Mouse (Mus musculus) forebrain, embryonic 14.5 days (tissue): ENCODE data around the gene Pkp2. TPM values are rescaled to one million over a fixed set of nuclear protein-coding genes. Genes with fewer than 3 reads are reported as not detected.
A peak's percentile ranks its signal among the peaks of the same experiment; 100 is the strongest.
"Not testable (repeated sequence)": the region's sequence is repeated elsewhere in the genome, so short reads cannot be mapped to it uniquely, and the experiment has no call there.

Source experiments
- ATAC-seq: fragments of 200-750 bp; cut with Nextera tagmentation; 2 replicates; pipeline ENCODE4 v1.8.0; 2017; ENCODE audit warnings: mild to moderate bottlenecking, moderate library complexity
- DNase-seq: peaks from one replicate; pipeline ENCODE4 v3.0.0-alpha.2; 2015; ENCODE audit warnings: low spot score
- H3K27ac ChIP-seq: fragments of 300-500 bp; sonication (generic); 2 replicates; pipeline ENCODE4 v1.5.1; 2014; ENCODE audit warnings: low read depth, mild to moderate bottlenecking, control low read depth, low read length, moderate library complexity
- H3K27me3 ChIP-seq: fragments of 300-500 bp; sonication (generic); replicated peaks from 2 replicates; pipeline ENCODE4 v1.6.1; 2014; ENCODE audit warnings: low read length, control low read depth, mixed read lengths; ENCODE audit not compliant: control insufficient read depth, insufficient read depth
- H3K36me3 ChIP-seq: fragments of 300-500 bp; sonication (generic); 2 replicates; pipeline ENCODE4 v1.6.1; 2014; ENCODE audit warnings: low read length, control low read depth; ENCODE audit not compliant: control insufficient read depth, insufficient read depth
- H3K4me1 ChIP-seq: fragments of 300-500 bp; sonication (generic); 2 replicates; pipeline ENCODE4 v1.6.1; 2014; ENCODE audit warnings: antibody characterized with exemption, low read length, control low read depth; ENCODE audit not compliant: control insufficient read depth, insufficient read depth
- H3K4me2 ChIP-seq: fragments of 300-500 bp; sonication (generic); 2 replicates; pipeline ENCODE4 v1.6.1; 2014; ENCODE audit warnings: mild to moderate bottlenecking, control low read depth, low read length
- H3K4me3 ChIP-seq: fragments of 300-500 bp; sonication (generic); 2 replicates; pipeline ENCODE4 v1.5.1; 2014; ENCODE audit warnings: low read depth, low read length, control low read depth
- H3K9ac ChIP-seq: fragments of 300-500 bp; sonication (generic); 2 replicates; pipeline ENCODE4 v1.6.1; 2014; ENCODE audit warnings: mild to moderate bottlenecking, low read length, control low read depth, moderate library complexity
- H3K9me3 ChIP-seq: fragments of 300-500 bp; sonication (generic); replicated peaks from 2 replicates; pipeline ENCODE4 v1.6.1; 2016; ENCODE audit warnings: low read length, control low read depth, mixed read lengths; ENCODE audit not compliant: control insufficient read depth
- WGBS: fragments of 180-500 bp; shearing (Covaris S2); extraction: QIAGEN DNeasy Blood & Tissue Kit; methylation state at CpG from one replicate; pipeline ENCODE4 v1.1.7; 2014; 5-methylcytosine and 5-hydroxymethylcytosine counted together
- polyA plus RNA-seq: library from polyadenylated mRNA; unstranded; fragments of >200 nt; fragmentation: Nextera tagmentation; extraction: Ambion mirVana; gene quantifications from 2 replicates; pipeline ENCODE4 v1.2.1, GENCODE M21; 2014

The Pkp2 gene
- polyA plus RNA-seq, 1 experiment from 2014 or later = 0.84 TPM

DNA sequence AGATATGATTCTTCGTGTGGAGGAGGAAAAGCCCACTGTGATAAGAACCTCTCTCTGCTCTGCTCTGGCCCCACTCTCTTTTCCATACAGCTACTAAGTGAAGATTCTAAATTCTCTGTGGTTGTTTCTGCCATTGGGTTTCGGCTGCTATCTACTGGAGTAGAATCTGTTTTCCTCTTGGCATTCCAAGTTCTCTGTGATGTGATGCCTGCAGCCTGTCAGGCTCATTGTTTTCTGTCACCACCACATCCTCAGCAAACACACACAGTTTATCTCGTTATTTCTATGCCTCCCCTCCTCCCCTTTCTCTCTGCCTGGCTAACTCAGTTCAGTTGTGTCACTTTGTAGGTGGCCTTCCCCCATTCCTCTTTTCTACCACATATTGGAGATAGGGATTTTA, 6.7 kb downstream of the Pkp2 start:
- 43% methylated on average over 3 of the region's 3 CpGs for WGBS
- Histone ChIP-seq H3K9me3 (no peaks in the 10 kb centered on the region), H3K9ac (no peak overlapping the region), H3K36me3 (no peaks in the 10 kb centered on the region), H3K4me2 (no peak overlapping the region), H3K27me3 (0 out of 2 replicates have a peak, but pooled peaks cover 8% of the 10 kb centered on the region), H3K4me3 (no peak overlapping the region), H3K4me1 (no peaks in the 10 kb centered on the region), H3K27ac (no peak overlapping the region)
- no peak for DNase-seq
- ATAC-seq = no peak

DNA sequence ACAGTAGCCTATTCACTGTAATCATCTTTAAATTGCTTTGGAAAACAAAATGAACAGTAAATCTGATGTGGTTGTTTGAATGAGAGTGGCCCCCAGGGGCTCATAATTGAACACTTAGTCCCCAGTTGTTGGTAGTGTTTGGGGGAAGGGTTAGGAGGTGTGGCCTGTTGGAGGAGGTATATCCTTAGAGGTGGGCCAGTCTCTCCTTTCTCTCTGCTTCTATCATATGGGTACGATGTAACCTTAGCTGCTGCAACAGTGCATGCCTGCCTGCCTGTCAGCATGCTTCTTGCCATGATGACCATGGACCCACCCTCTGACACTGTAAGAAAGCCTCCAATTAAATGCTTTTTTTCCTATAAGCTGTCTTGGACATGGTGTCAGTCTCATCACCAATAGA, 9.5 kb downstream of the Pkp2 start:
- DNase-seq (no peak), ATAC-seq (no peak)
- H3K9me3 ChIP-seq = no peaks in the 10 kb centered on the region
- H3K27me3 ChIP-seq = no peaks in the 10 kb centered on the region
- no peaks in the 10 kb centered on the region for H3K36me3 ChIP-seq
- H3K4me3 ChIP-seq = no peak overlapping the region
- no peak overlapping the region for H3K27ac ChIP-seq
- WGBS = 73% methylated on average over 1 of the region's 1 CpGs
- H3K4me1 ChIP-seq = no peaks in the 10 kb centered on the region
- H3K4me2 ChIP-seq = no peak overlapping the region
- H3K9ac ChIP-seq = no peak overlapping the region

DNA sequence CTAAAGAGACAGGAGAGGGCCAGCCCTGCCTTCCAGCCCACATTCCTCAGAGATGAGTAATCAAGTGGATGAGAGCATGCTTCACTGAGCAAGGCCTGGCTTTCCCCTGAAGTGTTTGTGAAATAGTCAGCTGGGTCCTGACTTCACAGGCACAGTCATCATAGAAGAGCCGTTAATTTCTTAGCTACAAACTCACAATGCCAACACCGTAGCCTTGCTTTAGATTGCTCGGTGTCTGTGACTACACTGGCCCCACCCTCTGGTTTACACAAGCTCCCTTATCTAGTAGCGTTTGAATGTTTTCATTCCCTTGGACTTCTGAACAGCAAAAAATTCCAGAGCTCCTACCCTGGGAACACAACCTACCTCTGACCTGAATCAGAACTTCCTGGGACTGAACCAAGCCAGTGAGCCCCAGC, 11.4 kb downstream of the Pkp2 start:
- H3K9ac ChIP-seq = no peak overlapping the region
- H3K27me3 ChIP-seq = no peaks in the 10 kb centered on the region
- ATAC-seq = peak; percentile 87; the same call in 1 of the 2 replicates
- peak; percentile 49 for DNase-seq
- H3K36me3 ChIP-seq = no peaks in the 10 kb centered on the region
- no peak overlapping the region for H3K4me2 ChIP-seq
- H3K4me1 ChIP-seq = no peaks in the 10 kb centered on the region
- no peaks in the 10 kb centered on the region for H3K9me3 ChIP-seq
- no peak overlapping the region for H3K27ac ChIP-seq
- no peak overlapping the region for H3K4me3 ChIP-seq
- 10% methylated on average over 4 of the region's 4 CpGs for WGBS

DNA sequence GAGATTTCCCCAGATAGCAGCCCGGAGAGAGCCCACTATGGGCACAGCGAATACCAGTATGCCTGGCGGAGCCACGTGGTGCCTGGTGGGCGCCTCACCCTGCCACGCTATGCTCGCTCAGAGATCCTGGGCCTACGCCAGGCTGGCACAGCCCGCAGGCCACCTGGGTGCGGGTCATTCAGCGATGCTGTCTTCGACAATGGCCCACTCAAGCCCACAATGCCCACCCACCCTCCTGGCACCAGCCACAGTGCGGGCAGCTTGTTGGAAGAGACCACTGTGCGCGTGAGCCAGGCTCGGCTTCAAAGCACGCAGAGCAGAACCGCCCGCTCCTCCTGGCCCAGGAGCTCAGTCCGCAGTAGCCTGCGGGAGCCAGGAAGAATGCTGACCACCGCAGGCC, 12.7 kb downstream of the Pkp2 start:
- H3K27me3 ChIP-seq = no peaks in the 10 kb centered on the region
- H3K4me2 ChIP-seq = no peak overlapping the region
- ATAC-seq = peak; percentile 66; the same call in 1 of the 2 replicates
- H3K4me3 ChIP-seq = no peak overlapping the region
- H3K9me3 ChIP-seq = no peaks in the 10 kb centered on the region
- DNase-seq = peak; percentile 24
- 73% methylated on average over 22 of the region's 22 CpGs for WGBS
- no peak overlapping the region for H3K27ac ChIP-seq
- H3K4me1 ChIP-seq = no peaks in the 10 kb centered on the region
- no peak overlapping the region for H3K9ac ChIP-seq
- no peaks in the 10 kb centered on the region for H3K36me3 ChIP-seq

DNA sequence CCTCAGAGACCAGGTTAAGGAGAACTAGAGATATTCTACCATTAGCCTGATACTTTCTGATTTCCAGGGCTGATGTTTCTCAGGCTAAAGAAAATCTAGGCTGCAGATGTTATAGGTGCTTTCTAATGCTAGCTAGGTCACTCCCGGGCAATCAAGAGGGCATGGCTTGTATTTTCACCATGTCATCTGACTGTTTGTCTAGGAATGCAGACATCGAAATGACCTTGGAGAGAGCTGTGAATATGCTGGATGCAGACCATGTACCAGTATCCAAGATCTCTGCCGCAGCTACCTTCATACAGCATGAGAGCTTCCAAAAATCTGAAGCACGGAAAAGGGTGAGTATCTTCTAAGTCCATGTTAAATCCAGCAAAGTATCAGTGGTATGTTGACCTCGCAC, 17.3 kb downstream of the Pkp2 start:
- 95% methylated on average over 5 of the region's 5 CpGs for WGBS
- no peak overlapping the region for H3K4me3 ChIP-seq
- no peak for ATAC-seq

DNA sequence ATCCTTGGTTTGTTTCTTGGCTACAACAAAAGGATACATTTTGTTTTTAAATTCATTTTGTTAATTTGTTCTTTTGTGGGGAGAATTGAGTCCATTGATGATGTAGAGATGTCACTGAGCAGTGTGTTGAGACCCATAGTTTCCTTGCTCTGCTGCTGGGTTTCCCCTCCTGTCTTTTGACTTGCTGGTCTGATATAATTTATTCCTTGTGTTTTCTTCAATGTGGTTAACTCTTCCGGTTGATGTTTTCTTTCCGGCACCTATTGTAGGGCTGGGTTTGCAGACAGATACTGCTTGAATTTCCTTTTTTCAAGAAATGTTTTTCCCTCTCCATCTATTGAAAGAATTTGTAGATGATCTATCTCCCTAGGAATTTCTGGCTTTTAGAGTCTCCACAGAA, 20.8 kb downstream of the Pkp2 start:
- H3K27me3 ChIP-seq = no peaks in the 10 kb centered on the region
- H3K4me1 ChIP-seq = no peaks in the 10 kb centered on the region
- H3K4me3 ChIP-seq = no peak overlapping the region
- DNase-seq (no peak), ATAC-seq (no peak)
- 95% methylated on average over 2 of the region's 2 CpGs for WGBS
- no peak overlapping the region for H3K4me2 ChIP-seq
- no peak overlapping the region for H3K27ac ChIP-seq
- no peak overlapping the region for H3K9ac ChIP-seq
- H3K36me3 ChIP-seq = no peaks in the 10 kb centered on the region
- no peaks in the 10 kb centered on the region for H3K9me3 ChIP-seq

More for the DNA sequence above, 17.3 kb downstream of the Pkp2 start:
- no peak for DNase-seq
- H3K9me3 ChIP-seq = no peaks in the 10 kb centered on the region
- H3K4me1 ChIP-seq = no peaks in the 10 kb centered on the region
- H3K36me3 ChIP-seq = no peaks in the 10 kb centered on the region
- no peak overlapping the region for H3K27ac ChIP-seq
- no peaks in the 10 kb centered on the region for H3K27me3 ChIP-seq
- H3K4me2 ChIP-seq = no peak overlapping the region
- H3K9ac ChIP-seq = no peak overlapping the region

DNA sequence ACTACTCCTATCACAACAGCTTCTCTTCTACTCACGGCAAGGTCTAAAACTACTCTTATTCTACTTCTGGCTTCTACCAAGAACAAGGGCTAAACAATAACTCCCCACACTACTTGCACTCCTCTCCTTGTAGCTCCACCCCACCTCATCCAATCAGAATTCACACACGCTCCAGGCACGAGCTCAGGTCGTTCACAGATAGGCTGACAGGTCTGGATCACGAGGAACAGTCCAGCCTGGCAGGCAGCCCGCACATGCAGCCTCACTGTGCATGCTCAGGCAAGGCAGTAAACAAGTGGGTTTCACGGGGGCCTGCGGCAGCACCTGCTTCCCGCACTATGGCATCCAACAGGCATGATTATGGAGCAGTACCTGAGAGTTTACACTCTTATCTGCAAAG, 23.6 kb downstream of the Pkp2 start:
- not testable (repeated sequence) for H3K36me3 ChIP-seq, DNase-seq, H3K4me2 ChIP-seq, H3K27me3 ChIP-seq, H3K9me3 ChIP-seq, ATAC-seq, H3K4me1 ChIP-seq, H3K4me3 ChIP-seq, H3K27ac ChIP-seq, H3K9ac ChIP-seq
- 89% methylated on average over 9 of the region's 9 CpGs for WGBS

DNA sequence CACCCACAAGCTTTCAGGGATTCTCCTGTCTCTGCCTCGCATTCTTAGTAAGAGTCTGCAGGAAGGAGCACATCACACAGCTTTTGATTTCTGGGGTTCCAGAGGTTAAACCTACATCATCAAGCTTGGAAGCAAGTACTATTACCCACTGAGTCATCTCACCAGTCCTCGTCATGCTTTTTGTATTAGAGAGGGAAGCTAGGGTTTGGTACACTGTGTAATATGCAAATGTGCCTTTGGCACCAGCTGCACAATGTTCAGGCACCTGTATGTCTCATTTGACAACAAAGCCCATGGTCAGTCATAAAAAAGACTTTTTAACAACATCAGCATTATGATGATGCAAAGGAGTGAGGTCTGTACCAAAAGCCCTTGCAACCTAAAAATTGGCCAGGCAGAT, 25.2 kb downstream of the Pkp2 start:
- H3K27ac ChIP-seq = no peak overlapping the region
- DNase-seq = no peak
- H3K4me3 ChIP-seq = no peak overlapping the region
- no peaks in the 10 kb centered on the region for H3K9me3 ChIP-seq
- H3K27me3 ChIP-seq = no peaks in the 10 kb centered on the region
- 83% methylated on average over 2 of the region's 2 CpGs for WGBS
- H3K4me2 ChIP-seq = no peak overlapping the region
- H3K9ac ChIP-seq = no peak overlapping the region
- H3K36me3 ChIP-seq = no peaks in the 10 kb centered on the region
- H3K4me1 ChIP-seq = no peaks in the 10 kb centered on the region
- ATAC-seq = no peak

DNA sequence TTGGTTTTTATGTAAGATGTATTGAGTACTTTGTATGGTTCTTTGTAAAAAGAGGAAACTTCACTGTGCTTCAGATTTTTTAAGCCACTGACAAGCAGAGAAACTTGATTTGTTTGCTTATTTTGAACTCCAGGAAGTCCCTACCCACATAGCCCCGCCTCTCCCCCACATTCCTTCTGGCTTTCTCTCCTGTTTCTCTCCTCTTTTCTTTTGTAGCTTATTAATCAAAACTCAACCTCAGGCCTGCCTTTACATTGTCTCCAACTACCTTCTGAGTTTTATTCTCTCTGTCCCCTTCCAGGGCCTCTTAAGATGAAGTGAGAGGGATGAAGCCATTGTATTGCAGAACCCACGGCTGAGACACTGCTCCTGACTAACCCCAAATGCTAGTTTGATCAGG, 31.6 kb downstream of the Pkp2 start:
- Histone ChIP-seq H3K4me2 (no peak overlapping the region), H3K4me1 (no peaks in the 10 kb centered on the region), H3K9me3 (no peaks in the 10 kb centered on the region), H3K27me3 (no peaks in the 10 kb centered on the region), H3K4me3 (no peak overlapping the region), H3K27ac (no peak overlapping the region), H3K9ac (no peak overlapping the region), H3K36me3 (no peaks in the 10 kb centered on the region)
- ATAC-seq (no peak), DNase-seq (no peak)
- WGBS = 53% methylated on average over 2 of the region's 2 CpGs
